Mouse (Mus musculus) heart, postnatal 36 days (tissue): Measurements from ENCODE around the gene Ift27. TPM values are rescaled to one million over a fixed set of nuclear protein-coding genes. Genes with fewer than 3 reads are reported as not detected.
A peak's percentile ranks its signal among the peaks of the same experiment; 100 is the strongest.

ENCODE experiments used
- DNase-seq, 2 experiments: peaks; one replicate each; pipeline ENCODE4 v3.0.0; 2021 to 2022
- intact Hi-C: fragments of 180-260 bp; cut with DNase I; formaldehyde crosslinking; loops from one replicate; pipeline ENCODE4 v1.15.1; 2025
- total RNA-seq, 2 experiments: library from RNA; stranded (reverse); gene quantifications; 2 replicates each; pipeline ENCODE4 v1.2.3; 2021

Ift27 gene
- total RNA-seq = 10 to 100 TPM; 11.4 to 13.4 TPM

DNA sequence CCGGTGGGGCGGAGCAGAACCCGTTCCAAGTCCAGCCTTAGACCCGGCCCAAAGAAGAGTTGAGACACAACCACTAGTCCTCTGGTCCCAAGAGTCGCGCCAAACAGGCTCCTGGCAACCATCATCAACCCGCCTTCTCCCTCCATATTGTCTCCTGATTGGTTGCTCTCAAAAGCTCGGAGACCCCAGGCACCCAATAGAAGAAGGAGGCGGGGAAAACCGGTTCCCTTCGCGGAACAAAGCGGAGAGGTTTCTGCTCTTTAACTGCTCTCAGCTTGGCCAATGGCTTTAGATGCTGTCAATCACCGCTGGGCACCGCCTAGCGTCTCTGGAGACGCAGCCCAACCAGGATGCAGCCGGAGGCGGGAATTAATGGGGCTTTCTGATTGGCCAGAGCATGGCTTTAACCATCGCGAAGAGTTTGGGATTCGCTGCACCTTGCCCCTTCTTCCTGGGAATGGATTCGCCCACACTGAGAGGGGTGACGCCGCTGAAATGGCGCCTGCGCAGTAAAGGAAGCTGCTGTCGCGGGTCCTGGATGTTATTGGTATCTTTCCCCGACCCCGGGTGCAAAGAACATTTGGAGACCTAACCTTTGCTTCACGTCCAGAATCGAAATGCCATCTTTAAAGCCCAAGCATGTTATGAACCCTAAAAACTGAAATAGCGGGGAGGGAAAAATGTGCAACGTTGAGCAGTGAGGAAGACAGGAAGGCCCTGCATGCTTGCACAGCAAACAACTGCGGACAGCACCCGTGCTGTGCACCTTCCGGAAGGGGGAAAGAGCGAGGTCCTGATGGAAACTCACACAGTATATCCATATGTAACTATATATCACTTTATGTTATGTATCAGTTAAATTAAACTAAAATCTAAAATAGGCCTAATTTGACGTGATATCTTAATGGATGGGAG is at the start of gene Ift27:
Gene Ift27, minus strand, starts transcription at position 136 of the 915 bp plus-strand sequence.
- intact Hi-C loops = loop anchor here (2.0 to 5.0 kb wide), 4 partner anchors 167 to 353 kb away; partner anchors contain the start of gene Kctd17
- DNase-seq = peak; percentile 93 to 94

- intact Hi-C loops = no loop called here
- no peak for DNase-seq
These were observed 41.4 kb upstream of the Ift27 start for GRCm38 (mm10) chr15:78215269-78215668.

DNA sequence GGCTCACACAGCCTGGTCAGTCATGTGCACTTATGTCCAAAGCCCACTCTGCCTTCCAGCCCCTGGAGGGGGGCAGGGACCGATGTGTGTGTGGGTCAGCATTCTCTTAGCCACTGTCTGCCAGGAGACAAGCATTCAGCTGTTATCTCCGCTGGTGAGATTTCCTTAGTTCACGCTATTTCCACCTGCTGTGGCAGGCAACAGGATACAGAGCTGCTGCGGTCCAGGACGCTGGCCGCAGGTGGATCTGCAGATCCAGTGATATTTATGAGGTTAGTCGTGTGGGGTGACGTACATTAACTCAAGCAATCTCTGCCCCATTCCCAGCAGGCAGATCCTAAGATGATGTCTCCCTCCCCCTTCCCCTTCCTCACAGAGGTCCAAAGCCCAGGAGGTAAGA is 37.5 kb upstream of the Ift27 start:
- intact Hi-C loops = no loop called here
- no peak for DNase-seq

DNA sequence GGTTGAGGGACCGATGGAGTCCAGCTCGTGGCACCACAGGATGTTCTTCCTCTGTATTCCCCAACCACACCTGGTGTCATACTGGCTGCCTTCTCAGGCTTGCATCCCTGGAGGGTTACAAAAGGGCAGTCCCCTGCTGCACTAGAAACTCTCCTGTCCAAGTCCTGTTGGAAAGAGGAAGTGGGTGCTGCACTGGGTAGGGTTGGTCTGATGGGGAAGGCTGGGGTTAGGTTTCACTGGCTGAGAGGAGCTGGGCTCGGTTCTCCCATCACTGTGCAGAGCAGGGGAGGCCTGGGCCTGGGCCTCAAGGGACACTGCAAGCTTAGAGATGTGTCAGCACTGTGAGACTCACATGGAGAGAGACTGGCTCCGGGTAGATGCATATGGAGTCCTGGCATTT is 36.3 kb upstream of the Ift27 start:
- intact Hi-C loops = no loop called here
- DNase-seq = no peak

GRCm38 (mm10) chr15:78206312-78206711 is 32.4 kb upstream of the Ift27 start, which contains the start of gene Pvalb:
Pvalb (minus strand) TSS chr15:78206400.
- DNase-seq = no peak
- intact Hi-C loops = no loop called here

DNA sequence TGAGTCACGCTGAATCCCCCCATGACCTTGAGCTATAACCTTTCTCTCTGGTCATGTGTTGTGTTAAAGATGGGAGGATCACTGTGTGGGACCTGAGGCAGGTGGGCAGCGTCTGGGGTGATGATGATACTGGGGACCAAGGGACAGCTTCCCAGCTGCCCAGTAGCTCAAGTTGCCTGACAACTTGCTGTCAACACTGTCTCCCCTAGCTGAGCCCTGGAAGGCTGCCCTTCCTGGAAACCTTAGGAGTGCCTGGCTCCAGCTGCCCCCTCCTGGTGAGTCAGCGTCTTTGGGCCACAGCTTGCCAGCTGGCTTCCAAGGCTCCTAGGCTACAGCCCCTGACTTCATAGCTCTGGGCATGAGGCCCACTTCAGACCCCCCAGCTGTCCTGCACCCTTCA is 31.3 kb upstream of the Ift27 start:
- peak; percentile 17 to 33 for DNase-seq
- intact Hi-C loops = no loop called here

GRCm38 (mm10) chr15:78204053-78204847 is 30.3 kb upstream of the Ift27 start:
- DNase-seq = peak; percentile 19 to 31
- intact Hi-C loops = no loop called here

DNA sequence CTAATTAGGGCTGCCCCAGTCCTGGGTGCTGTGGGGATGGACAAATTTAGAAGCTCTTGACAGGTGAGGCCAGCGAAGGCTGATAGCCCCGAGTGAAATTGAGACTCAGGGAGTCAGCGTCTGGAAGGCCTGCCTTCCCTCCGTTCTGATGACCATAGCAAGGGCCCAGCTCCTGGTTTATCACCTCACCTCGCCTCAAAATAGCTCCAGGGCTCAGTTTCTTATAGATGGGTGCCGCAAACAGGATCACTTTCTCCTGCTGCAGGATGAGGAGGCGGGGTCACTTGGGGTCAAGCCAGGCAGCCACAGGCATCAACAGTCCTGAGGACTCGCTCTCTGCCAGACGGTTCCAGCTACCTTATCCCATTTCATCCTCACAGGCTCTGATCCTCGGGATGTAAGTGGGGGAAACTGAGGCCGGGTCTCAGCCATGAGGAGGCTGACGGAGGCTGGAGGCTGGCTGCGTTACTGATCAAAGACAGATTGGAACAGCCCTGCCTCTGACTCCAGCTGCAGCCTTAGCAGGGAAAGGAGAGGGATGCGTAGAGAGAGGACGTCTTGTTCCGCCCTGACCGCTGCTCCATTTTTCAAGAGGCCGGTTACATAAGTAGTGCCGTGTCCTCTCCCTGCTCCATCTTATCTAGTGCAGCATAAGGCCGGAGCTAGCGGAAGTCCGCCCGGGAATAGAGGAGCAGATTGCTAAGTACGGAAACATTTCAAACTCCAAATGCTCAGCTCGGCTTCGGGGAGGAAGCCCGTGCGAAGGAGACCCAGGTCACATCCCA is 21.4 kb upstream of the Ift27 start:
- intact Hi-C loops = no loop called here
- DNase-seq = no peak

GRCm38 (mm10) chr15:78194320-78194719 is 20.4 kb upstream of the Ift27 start:
- no peak for DNase-seq
- intact Hi-C loops = no loop called here

GRCm38 (mm10) chr15:78189636-78190035 is 15.7 kb upstream of the Ift27 start:
- DNase-seq = no peak
- intact Hi-C loops = loop anchor here (5.0 kb wide), 1 partner anchor 233 kb away; no protein-coding TSS in a partner anchor

- intact Hi-C loops = loop anchor here (5.0 kb wide), 1 partner anchor 234 kb away; no protein-coding TSS in a partner anchor
- DNase-seq = no peak
These were observed 14.6 kb upstream of the Ift27 start for GRCm38 (mm10) chr15:78188546-78188945.

GRCm38 (mm10) chr15:78186906-78187305 is 13.0 kb upstream of the Ift27 start:
- DNase-seq = no peak
- intact Hi-C loops = loop anchor here (5.0 kb wide), 1 partner anchor 235 kb away; no protein-coding TSS in a partner anchor

DNA sequence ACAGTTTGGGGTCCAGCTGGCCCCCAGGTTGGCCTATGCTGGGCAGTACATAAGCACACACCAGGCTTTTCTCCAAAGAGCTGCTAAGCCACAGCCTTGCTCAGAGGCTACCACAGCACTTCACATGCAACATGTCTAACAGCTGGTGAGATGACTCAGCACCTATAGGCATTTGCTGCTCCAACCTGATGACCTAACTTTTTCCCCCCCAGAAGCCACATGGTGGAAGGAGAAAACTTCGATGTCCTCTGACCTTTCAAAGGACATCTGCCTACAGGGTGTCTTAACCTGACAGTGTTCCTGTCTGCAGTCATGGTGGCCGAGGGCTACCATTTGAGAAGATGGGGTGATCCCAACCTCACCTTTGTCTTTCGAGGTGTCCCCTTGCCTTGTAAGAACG is 11.7 kb upstream of the Ift27 start:
- intact Hi-C loops = loop anchor here (2.0 to 5.0 kb wide), 2 partner anchors 53 to 237 kb away; no protein-coding TSS in a partner anchor
- DNase-seq = no peak

- DNase-seq = peak in 1 of 2 experiments; percentile 18
- intact Hi-C loops = loop anchor here (2.0 to 5.0 kb wide), 2 partner anchors 54 to 237 kb away; no protein-coding TSS in a partner anchor
These were observed 10.9 kb upstream of the Ift27 start for GRCm38 (mm10) chr15:78184855-78185254.

- DNase-seq = no peak
- intact Hi-C loops = no loop called here
These were observed 7.9 kb upstream of the Ift27 start for GRCm38 (mm10) chr15:78181701-78182405.

DNA sequence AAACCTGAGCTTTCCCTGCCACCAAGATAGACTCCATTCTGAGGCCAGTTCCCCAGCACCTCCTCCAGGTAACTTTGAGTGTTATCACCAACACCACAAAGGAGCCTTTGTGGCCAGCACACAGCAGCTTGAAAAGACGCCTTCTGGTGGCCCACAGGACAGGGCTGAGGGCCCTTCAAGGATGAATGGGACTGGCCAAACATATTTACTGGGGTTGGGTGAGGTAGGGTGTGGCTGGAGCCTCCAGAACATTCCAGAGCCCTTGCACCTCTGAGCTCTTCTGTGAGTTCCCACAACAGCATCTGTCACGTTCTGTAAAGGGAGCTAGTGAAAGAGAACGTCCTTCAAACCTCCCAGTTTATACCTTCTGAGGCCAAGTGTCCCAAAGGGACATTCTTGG is 5.9 kb upstream of the Ift27 start:
- intact Hi-C loops = loop anchor here (5.0 kb wide), 1 partner anchor 247 kb away; no protein-coding TSS in a partner anchor
- DNase-seq = no peak

- intact Hi-C loops = loop anchor here (5.0 kb wide), 1 partner anchor 246 kb away; no protein-coding TSS in a partner anchor
- peak; percentile 80 to 86 for DNase-seq
These were observed 4.5 kb upstream of the Ift27 start for GRCm38 (mm10) chr15:78178397-78178796.

GRCm38 (mm10) chr15:78177257-78177656 is 3.4 kb upstream of the Ift27 start:
- intact Hi-C loops = loop anchor here (5.0 kb wide), 1 partner anchor 245 kb away; no protein-coding TSS in a partner anchor
- DNase-seq = no peak

GRCm38 (mm10) chr15:78174887-78175245 is 959 bp upstream of the Ift27 start:
- no peak for DNase-seq
- intact Hi-C loops = loop anchor here (2.0 to 5.0 kb wide), 5 partner anchors 166 to 352 kb away; partner anchors contain the start of gene Kctd17
